27 mouse cellular contexts compared by ENCODE assay signal in genomic region chr15:93705109-93705508, GRCm38 (mm10).
"Had no signal": no experiment of that assay in that cellular context is flagged by ENCODE, and none has a peak within 500 bp of the region (broad histone marks: within the 10 kb centered on the region; RNA-seq: fewer than 3 reads in every experiment).

No protein-coding gene starts in this region.

- H3K27ac ChIP-seq: embryonic facial prominence, embryonic 10.5 days; embryonic facial prominence, embryonic 13.5 days; forebrain, embryonic 10.5 days; forebrain, embryonic 12.5 days; forebrain, embryonic 13.5 days; forebrain, embryonic 15.5 days; gastrocnemius, adult 2 months had no signal

- H3K9me3 ChIP-seq: embryonic facial prominence, embryonic 10.5 days; embryonic facial prominence, embryonic 12.5 days; embryonic facial prominence, embryonic 13.5 days; embryonic facial prominence, embryonic 15.5 days; forebrain, embryonic 10.5 days; forebrain, embryonic 12.5 days; forebrain, embryonic 13.5 days; forebrain, embryonic 15.5 days had no signal

- DNase-seq: cerebellum, adult 18-20 months; cerebellum, adult 2 months; cerebellum, adult 8-10 months; cerebellum, adult 9-10 months; cerebellum, adult 9-11 months; cerebellum, postnatal 10 days; cerebellum, postnatal 14 days; cerebellum, postnatal 25 days; cerebellum, postnatal 36 days; embryo, embryonic 11 days; forebrain, postnatal 0 days; gastrocnemius, adult 2 months; gastrocnemius, postnatal 10 days; gastrocnemius, postnatal 14 days; gastrocnemius, postnatal 25 days; gastrocnemius, postnatal 36 days had no signal

- H3K36me3 ChIP-seq: embryonic facial prominence, embryonic 10.5 days; embryonic facial prominence, embryonic 12.5 days; embryonic facial prominence, embryonic 13.5 days; embryonic facial prominence, embryonic 15.5 days; forebrain, embryonic 10.5 days; forebrain, embryonic 12.5 days; forebrain, embryonic 15.5 days had no signal

- H3K27me3 ChIP-seq: embryonic facial prominence, embryonic 12.5 days; embryonic facial prominence, embryonic 13.5 days; embryonic facial prominence, embryonic 15.5 days; forebrain, embryonic 12.5 days; forebrain, embryonic 13.5 days; forebrain, embryonic 15.5 days had no signal

- H3K9ac ChIP-seq: embryonic facial prominence, embryonic 12.5 days; embryonic facial prominence, embryonic 13.5 days; embryonic facial prominence, embryonic 15.5 days; forebrain, embryonic 12.5 days; forebrain, embryonic 13.5 days; forebrain, embryonic 15.5 days; forebrain, postnatal 0 days had no signal

- H3K4me2 ChIP-seq: embryonic facial prominence, embryonic 12.5 days; embryonic facial prominence, embryonic 13.5 days; embryonic facial prominence, embryonic 15.5 days; forebrain, embryonic 12.5 days; forebrain, embryonic 13.5 days; forebrain, embryonic 15.5 days had no signal

- ATAC-seq: forebrain, embryonic 13.5 days; forebrain, embryonic 14.5 days; forebrain, embryonic 15.5 days; forebrain, embryonic 16.5 days; forebrain, postnatal 0 days had no signal

- H3K4me3 ChIP-seq: embryonic facial prominence, embryonic 10.5 days; embryonic facial prominence, embryonic 12.5 days; embryonic facial prominence, embryonic 13.5 days; embryonic facial prominence, embryonic 15.5 days; erythroblast, embryonic 14.5 days; forebrain, embryonic 10.5 days; forebrain, embryonic 12.5 days; forebrain, embryonic 13.5 days; forebrain, embryonic 15.5 days; gastrocnemius, adult 2 months had no signal
